21 mouse cellular contexts compared by ENCODE assay signal in genomic region chr2:129489496-129490285, GRCm38 (mm10). TPM values are rescaled to one million over a fixed set of nuclear protein-coding genes. Genes with fewer than 3 reads are reported as not detected.
DNase-seq lines count a peak whose midpoint lies in the region; ATAC-seq and TF ChIP-seq lines count a peak whose summit lies in the region.
"Had no signal": no experiment of that assay in that cellular context is flagged by ENCODE, and none has a peak within 500 bp of the region (broad histone marks: within the 10 kb centered on the region; RNA-seq: fewer than 3 reads in every experiment).

No protein-coding gene starts in this region.

- WGBS in heart, embryonic 12.5 days: 72% methylated on average over 3 of the region's 3 CpGs

- peaks cover 38% of the 10 kb centered on the region for H3K4me1 ChIP-seq in bone marrow macrophage, adult 2 months (ENCODE audit: control insufficient read depth, insufficient read depth, low read length)
- no peaks in the 10 kb centered on the region for H3K4me1 ChIP-seq in heart, embryonic 12.5 days (replicated peaks)
- H3K4me1 ChIP-seq: embryonic facial prominence, embryonic 12.5 days had no signal

- peak overlapping the region; percentile 100 for H3K27ac ChIP-seq in bone marrow macrophage, adult 2 months (ENCODE audit: insufficient read depth, low read depth, low read length)
- H3K27ac ChIP-seq in heart, embryonic 12.5 days (ENCODE audit: poor library complexity, severe bottlenecking): no peak overlapping the region
- H3K27ac ChIP-seq: embryonic facial prominence, embryonic 12.5 days; hindbrain, embryonic 14.5 days had no signal

- H3K4me3 ChIP-seq in bone marrow macrophage, adult 2 months (ENCODE audit: insufficient read depth, low read length): 0 out of 2 replicates have a peak overlapping the region, but pooled peaks have one; percentile 17
- no peak overlapping the region for H3K4me3 ChIP-seq in heart, embryonic 12.5 days
- H3K4me3 ChIP-seq: embryonic facial prominence, embryonic 12.5 days had no signal

- no peak overlapping the region for H3K4me2 ChIP-seq in heart, embryonic 12.5 days
- H3K4me2 ChIP-seq: embryonic facial prominence, embryonic 12.5 days; heart, embryonic 11.5 days; hindbrain, embryonic 14.5 days had no signal

- H3K9ac ChIP-seq in heart, embryonic 12.5 days: no peak overlapping the region
- H3K9ac ChIP-seq: embryonic facial prominence, embryonic 12.5 days; hindbrain, embryonic 14.5 days had no signal

- peak; percentile 99 for ATAC-seq in megakaryocyte progenitor cell, adult 5-6 weeks (replicated peaks; ENCODE audit: poor library complexity)
- ATAC-seq in heart, embryonic 12.5 days (ENCODE audit: insufficient number of reproducible peaks, low FRiP score): no peak
- ATAC-seq: Patski had no signal

- TF ChIP-seq POLR2A in bone marrow macrophage, adult 2 months (IDR thresholded peaks at IDR 0.05; ENCODE audit: borderline replicate concordance, low read depth, low read length): no peak

- intact Hi-C loops in left cerebral cortex, postnatal 36 days (cut with DNase I): no loop called here

- TF ChIP-seq CTCF in bone marrow macrophage, adult 2 months (IDR thresholded peaks at IDR 0.05; ENCODE audit: low read depth, low read length): no peak

- peak; percentile 6 for DNase-seq in kidney, adult 9 months
- DNase-seq in kidney, postnatal 14 days: no peak
- DNase-seq in 416B (ENCODE audit: low read depth): peak; percentile 89
- DNase-seq in right cerebral cortex, postnatal 4 days: no peak
- no peak for DNase-seq in left cerebral cortex, postnatal 36 days (ENCODE audit: low spot score in 2 of 2)
- DNase-seq: cerebellum, postnatal 14 days; kidney, adult 18-20 months; left cerebral cortex, postnatal 4 days; spleen, adult 18-20 months; thymus, adult 18-20 months had no signal

- H3K27me3 ChIP-seq in heart, embryonic 12.5 days (replicated peaks): no peaks in the 10 kb centered on the region
- H3K27me3 ChIP-seq: embryonic facial prominence, embryonic 12.5 days had no signal

- no peaks in the 10 kb centered on the region for H3K36me3 ChIP-seq in heart, embryonic 12.5 days
- H3K36me3 ChIP-seq: embryonic facial prominence, embryonic 12.5 days had no signal

- H3K9me3 ChIP-seq in heart, embryonic 12.5 days (replicated peaks): no peaks in the 10 kb centered on the region
- H3K9me3 ChIP-seq: embryonic facial prominence, embryonic 12.5 days had no signal

RNA-seq across cellular contexts. Expression of gene F830045P16Rik, which starts 46.7 kb away (rescaled TPM):
- 0.28 and 0.41 TPM in 2 replicates for polyA plus RNA-seq in bone marrow macrophage, adult 2 months (2012; ENCODE audit: insufficient read depth, insufficient read length, missing spikeins)
- not detected in 2 replicates for total RNA-seq in megakaryocyte progenitor cell, adult 5-6 weeks (2015)
- total RNA-seq in megakaryocyte progenitor cell, adult 5-6 weeks (2017): not detected in 2 replicates
- total RNA-seq in left cerebral cortex, postnatal 36 days (2021): 1 to 10 TPM in 1 of 2 experiments, under 1 TPM in 1; 0.68 to 1.1 TPM
- not detected in 2 replicates for polyA plus RNA-seq in heart, embryonic 12.5 days (2016; fragmentation: Nextera tagmentation; extraction: Ambion mirVana)
- total RNA-seq: adrenal gland, adult 18-20 months had no signal
- polyA plus RNA-seq: embryonic facial prominence, embryonic 12.5 days; forebrain, embryonic 11.5 days; heart, embryonic 11.5 days; hindbrain, embryonic 14.5 days; lung, embryonic 16.5 days; midbrain, postnatal 0 days; Patski had no signal

Comparison
In these comparisons a context has a peak if more than half of its experiments do, and no peak if none do; other contexts are left out.
1. DNase-seq: peak in kidney, adult 9 months (single experiment) and 416B (single experiment); none in kidney, postnatal 14 days (single experiment), right cerebral cortex, postnatal 4 days (single experiment) and left cerebral cortex, postnatal 36 days (0 of 2).